Mouse (Mus musculus) heart, adult 18-20 months (tissue): ENCODE data around the gene Actl11. TPM values are rescaled to one million over a fixed set of nuclear protein-coding genes. Genes with fewer than 3 reads are reported as not detected.

ENCODE experiments used
- DNase-seq, 2 experiments: peaks; one replicate each; pipeline ENCODE4 v3.0.0; 2021 to 2022; ENCODE audit warnings: mixed read lengths in 1 of 2
- long read RNA-seq, 2 experiments: library from polyadenylated mRNA; stranded (forward); transcript quantifications; one replicate each; pipeline ENCODE4 v2.0.0; 2021
- total RNA-seq, 2 experiments: library from RNA; stranded (reverse); gene quantifications; 2 replicates each; pipeline ENCODE4 v1.2.3; 2021

Actl11 gene
- not detected for total RNA-seq
- long read RNA-seq, experiment 1 = 0 reads
- long read RNA-seq, experiment 2 = 0 reads

DNA sequence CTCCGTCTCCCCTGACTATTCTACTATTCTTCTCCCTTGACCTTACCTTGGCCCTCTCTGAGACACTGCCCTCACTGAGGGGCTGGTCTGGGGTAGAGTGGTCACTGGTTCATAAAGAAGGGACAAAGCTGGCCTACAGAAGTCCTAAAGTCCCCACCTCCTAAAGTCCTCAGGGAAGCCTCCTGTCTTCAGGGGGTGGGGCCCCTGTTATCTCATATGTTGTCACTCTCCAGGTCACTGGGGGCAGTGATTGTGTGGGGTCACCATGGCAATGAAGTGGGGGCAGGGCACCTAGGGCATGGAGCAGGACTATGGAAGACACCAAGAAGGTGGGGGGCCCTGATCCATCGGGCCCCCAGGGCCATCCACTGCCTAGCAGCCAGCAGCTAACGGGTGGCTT is at the start of gene Actl11:
TSS of gene Actl11 (plus strand) at position 301 of the 400 bp plus-strand sequence.
- no peak for DNase-seq

DNA sequence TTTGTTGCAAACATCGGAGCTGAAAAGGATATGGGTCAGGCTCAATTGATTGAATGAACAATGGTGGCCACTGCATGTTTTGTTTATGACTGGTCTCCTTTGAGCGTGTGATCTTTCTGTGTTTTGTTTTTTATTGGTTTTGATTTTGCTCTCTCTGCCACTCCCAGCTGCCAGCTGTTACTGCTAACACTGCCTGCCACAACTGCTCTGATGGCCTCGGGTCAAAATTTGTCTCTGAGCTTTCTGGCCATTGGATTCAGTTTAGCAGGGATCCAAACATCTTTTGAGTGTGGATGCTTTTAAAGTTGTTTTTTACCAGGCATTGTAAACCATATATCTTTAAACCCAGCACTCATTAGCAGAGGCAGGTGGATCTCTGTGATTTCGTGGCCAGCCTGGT is 47.9 kb upstream of the Actl11 start:
- no peak for DNase-seq

DNA sequence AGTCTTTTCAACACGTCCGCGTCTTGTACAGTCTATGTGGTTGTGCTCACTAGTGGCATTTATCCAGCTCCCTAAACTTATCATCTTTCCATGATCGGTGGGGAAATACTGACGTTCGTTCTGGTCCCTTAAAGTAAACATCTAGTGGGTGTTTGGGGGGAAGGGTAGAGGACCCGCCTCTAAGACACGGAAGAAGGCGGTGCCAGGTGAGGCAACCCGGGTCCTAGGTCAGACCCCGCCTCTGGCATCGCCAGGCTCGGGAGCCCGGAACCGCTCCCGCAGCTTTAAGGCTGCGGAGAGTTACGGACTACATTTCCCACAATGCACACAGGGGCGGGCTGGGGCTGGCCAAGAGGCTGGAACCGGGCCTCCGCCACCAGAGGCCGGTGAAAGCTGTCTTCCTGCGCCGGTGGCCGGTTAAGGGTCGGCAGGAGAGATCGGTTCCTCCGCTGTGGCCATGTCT is 40.4 kb upstream of the Actl11 start, which contains the start of gene Mon1a:
TSS of gene Mon1a (plus strand) at position 348 of the 463 bp plus-strand sequence.
- peak; percentile 91 to 96 for DNase-seq

DNA sequence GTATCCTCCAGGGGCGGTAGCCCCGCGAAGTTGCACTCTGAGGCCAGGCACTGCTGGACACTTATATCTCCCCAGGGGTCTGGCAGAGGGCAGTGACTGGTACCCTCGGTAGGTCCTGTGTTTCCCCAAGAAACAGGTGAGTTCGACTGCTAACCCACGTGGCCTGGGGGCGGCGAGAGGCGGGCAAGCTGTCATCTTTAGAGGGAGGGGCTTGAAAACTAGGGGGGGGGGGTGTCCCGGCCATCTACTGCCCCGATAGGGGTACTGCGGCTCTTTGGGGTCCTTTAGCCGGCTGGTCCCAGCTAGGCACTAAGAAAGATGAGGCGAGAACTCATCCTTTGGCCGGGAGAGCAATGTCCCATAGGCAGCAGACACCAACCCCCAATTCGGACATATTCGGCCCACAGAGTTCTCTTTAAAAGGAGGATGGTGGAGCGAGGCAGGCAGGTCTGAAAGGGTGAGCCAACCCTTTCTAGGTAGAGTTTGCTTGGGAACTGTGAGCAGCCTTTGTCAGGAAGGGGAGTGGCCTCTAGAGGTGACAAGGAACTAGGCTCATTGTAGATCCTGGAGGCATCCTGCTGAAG is 39.9 kb upstream of the Actl11 start:
- DNase-seq = peak in 1 of 2 experiments; percentile 20

DNA sequence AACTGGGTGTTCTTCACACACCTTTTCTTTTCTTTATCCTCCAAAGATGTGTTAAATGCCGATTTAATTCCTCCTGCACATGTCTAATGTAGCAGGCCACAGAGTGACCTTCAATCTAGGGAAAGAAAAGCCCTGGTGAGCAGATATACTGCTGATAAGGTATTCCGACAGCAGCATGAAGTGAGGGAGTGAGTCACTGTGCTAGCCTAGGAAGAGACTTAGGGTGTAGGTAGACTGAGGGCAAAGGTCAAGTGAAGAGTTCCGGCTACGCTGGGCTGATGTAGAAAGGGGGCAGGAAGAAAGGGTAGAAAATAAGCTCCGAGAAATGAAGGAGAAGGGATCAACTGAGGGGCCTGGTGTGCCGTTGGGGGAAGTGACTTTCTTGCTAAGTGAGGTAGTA is 38.0 kb upstream of the Actl11 start:
- DNase-seq = no peak

DNA sequence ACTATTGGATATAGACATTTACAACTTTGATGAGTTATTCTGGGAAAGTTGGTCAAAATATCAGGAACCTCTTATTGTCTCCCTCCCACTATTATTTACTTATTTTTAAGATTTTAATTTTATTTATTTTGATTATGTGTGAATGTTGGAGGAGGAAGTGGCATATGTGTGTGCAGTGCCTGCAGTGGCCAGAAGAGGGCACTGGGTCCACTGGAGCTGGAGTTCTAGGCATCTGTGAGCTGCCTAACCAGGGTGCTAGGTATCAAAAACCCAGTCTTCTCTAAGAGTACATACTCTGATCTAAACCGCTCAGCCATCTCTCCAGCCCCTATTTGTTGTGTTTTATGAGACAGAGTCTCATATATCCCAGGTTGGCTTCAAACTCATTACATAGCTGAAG is 37.2 kb upstream of the Actl11 start:
- DNase-seq = no peak

DNA sequence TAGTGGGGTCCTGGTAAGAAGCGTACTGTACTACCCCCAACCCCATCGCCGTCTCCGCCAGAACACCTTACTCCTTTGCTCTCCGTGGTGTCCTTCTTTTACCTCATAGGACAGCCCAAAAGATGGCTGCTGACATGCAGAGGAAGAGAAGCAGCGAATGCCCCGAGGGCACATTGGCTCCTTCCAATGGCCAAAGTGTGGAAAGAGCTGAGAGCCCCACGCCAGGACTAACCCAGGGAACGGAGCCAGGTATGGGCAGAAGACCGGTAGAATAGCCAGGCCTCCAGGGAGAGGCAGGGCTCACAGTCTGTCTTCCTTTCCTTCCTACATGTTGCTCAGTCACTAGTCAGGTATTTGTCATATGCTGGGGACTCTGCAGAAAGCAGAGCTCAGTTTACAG is 29.7 kb upstream of the Actl11 start:
- no peak for DNase-seq

DNA sequence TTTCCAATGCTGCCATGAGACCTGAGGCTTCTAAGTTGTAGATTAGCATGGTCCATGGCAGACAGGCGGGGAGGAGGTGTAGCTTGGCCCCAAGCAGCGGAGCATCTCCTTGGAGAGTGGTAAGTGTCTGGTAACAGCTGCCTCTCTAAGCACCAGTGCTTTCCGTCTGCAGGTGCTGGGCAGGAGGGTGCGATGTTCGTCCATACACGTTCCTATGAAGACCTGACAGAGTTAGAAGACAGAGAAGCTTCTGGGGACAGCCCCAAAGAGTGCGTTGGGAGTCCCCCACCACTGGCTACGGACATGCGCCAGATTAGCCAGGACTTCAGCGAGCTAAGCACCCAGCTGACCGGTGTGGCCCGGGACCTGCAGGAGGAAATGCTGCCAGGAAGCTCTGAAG is 28.4 kb upstream of the Actl11 start:
- DNase-seq = no peak

DNA sequence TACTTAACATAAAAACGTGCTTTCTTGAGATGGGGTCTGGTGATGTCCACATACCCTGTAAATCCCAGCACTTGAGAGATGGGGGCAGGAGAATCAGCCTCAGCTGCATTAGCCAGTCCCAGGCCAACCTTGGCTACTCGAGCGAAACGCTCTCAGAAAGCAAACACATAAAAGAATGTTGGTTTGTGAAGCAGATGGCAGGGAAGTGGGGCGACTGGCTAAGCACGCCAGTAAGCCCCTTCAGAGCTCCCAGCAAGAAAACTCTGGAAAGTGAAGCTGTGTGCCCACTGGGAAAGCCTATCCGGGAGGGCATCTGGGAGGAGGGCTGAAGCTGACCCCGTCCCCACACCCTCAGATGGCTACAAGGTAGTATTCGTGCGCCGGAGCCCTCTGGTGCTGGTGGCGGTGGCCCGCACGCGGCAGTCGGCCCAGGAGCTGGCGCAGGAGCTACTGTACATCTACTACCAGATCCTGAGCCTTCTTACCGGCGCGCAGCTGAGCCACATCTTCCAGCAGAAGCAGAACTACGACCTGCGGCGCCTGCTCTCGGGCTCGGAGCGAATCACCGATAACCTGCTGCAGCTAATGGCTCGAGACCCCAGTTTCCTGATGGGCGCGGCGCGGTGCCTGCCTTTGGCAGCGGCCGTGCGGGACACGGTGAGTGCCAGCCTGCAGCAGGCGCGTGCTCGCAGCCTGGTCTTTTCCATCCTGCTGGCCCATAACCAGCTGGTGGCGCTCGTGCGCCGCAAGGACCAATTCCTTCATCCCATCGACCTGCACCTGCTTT is 27.2 kb upstream of the Actl11 start:
- no peak for DNase-seq

DNA sequence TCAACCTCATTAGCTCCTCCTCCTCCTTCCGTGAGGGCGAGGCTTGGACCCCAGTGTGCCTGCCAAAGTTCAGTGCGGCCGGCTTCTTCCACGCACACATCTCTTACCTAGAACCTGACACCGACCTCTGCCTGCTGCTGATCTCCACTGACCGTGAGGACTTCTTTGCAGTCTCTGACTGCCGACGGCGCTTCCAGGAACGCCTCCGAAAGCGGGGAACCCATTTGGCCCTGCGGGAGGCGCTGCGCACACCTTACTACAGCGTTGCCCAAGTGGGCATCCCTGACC is 26.7 kb upstream of the Actl11 start:
- no peak for DNase-seq

DNA sequence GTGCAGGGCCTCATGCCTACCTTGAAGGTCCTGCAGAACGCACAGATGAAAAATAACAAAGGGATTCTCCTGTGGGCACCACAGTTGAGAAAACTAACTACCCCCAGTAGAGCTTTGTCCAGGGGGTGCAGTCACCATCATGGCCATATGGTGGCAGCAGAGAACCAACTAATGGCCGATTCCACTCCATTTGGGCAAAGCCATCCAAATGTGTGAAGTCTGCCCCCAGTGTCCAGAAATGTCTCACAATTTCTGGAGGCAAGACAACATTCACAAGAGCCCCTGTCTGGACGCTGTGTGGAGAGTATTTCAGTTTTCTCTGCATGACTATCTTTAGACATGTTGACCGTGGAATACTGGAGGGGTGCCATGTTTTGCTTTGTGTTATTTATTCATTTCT is 23.5 kb upstream of the Actl11 start:
- DNase-seq = peak; percentile 88 to 97

DNA sequence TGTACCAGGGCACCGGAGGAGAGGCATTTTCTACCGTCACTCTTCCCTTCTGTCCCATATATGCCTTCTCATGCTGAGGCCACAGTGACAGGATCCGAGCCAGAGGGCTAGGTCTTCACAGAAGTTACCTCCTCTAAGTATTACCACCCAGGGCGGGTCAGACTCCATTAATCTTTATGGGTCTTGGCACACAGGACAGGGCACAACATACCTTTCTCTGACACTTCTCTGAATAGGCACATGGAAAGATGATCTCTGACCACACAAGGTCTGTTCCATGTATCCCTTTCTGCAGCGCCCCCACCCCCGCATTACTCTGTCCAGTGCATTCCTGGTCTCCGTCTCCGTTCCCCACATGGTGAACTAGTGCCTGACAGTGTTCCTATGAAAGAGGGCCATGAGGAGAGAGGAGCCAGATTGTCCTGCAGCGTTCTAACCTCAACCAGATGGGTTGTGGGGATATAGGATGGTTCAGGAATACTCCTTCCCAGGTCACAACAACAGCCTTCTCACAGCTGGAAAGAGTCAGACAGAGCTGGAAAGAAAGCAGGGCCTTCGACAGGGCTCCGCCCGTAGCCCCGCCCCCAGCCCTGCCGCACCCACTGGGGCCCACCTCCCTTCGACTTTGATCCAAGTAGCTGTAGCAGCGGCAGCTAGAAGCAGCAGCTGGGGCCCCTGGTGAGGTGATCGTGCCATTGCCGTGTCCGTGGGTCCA is 21.9 kb upstream of the Actl11 start, which contains the start of gene Mst1r:
TSS of gene Mst1r (plus strand) at position 622 of the 715 bp plus-strand sequence.
- peak; percentile 87 to 90 for DNase-seq

DNA sequence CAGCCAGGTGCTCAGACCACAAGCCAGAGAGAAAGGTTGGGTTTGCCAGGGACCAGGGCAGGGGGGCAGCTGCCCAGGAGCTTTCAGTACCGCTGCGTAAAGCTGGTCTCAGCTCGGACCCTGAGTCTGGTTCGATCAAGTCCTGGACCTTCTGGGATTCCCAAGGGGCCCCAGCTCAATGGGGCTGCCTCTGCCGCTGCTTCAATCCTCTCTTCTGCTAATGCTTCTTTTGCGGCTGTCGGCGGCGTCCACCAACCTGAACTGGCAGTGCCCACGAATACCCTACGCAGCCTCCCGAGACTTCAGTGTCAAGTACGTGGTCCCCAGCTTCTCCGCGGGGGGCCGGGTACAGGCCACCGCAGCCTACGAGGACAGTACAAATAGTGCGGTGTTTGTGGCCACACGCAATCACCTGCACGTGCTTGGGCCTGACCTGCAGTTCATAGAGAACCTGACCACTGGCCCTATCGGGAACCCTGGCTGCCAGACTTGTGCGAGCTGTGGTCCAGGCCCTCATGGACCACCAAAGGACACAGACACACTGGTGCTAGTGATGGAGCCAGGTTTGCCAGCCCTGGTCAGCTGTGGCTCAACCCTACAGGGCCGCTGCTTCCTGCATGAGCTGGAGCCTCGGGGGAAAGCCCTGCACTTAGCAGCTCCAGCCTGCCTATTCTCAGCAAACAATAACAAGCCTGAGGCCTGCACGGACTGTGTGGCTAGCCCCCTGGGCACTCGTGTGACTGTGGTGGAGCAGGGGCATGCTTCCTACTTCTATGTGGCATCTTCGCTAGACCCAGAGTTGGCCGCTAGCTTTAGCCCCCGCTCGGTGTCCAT is 21.1 kb upstream of the Actl11 start:
- DNase-seq = no peak

DNA sequence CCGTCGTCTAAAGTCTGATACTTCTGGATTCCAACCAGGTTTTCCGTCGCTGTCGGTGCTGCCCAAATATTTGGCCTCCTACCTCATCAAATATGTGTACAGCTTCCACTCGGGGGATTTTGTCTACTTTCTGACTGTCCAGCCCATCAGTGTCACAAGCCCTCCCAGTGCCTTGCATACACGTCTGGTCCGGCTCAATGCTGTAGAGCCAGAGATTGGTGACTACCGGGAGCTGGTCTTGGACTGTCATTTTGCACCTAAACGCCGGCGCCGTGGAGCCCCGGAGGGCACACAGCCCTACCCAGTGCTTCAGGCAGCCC is 20.5 kb upstream of the Actl11 start:
- peak; percentile 28 to 52 for DNase-seq

DNA sequence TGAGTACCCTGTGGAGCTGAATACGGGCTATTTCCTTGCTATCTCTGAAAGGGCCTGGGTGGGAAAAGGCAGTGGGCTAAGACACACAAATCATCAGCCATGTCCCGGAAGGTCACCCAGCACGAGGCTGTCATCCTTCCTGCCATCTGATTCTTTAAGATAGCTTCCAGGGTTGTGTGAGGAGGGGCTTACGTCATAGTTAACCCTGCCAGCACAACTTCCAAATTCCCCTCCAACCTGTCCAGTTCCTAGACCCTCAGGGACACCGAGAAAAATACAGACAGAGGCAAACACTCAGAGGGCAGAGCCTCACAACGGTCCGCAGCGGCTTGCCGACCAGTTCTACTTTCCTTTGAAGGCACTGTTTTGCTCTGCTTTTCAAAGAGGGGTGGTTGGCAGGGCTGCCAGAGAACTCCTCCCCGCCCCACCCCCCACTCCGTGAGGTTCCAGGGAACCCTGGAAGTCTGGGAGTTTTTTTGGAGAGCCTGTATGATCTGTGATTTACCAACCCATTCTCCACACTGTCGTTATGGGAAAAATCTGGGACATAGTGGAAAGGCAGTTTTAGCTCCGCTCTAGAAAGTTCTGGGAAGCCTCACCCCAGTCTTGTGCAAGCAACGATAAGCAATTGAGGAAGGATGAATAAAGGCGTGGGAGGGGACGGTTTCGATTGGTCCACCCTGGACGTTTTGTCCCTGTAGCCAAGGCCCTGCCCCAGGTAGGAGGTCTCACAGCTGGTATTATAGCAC is 19.7 kb upstream of the Actl11 start:
- DNase-seq = peak; percentile 75 to 86

DNA sequence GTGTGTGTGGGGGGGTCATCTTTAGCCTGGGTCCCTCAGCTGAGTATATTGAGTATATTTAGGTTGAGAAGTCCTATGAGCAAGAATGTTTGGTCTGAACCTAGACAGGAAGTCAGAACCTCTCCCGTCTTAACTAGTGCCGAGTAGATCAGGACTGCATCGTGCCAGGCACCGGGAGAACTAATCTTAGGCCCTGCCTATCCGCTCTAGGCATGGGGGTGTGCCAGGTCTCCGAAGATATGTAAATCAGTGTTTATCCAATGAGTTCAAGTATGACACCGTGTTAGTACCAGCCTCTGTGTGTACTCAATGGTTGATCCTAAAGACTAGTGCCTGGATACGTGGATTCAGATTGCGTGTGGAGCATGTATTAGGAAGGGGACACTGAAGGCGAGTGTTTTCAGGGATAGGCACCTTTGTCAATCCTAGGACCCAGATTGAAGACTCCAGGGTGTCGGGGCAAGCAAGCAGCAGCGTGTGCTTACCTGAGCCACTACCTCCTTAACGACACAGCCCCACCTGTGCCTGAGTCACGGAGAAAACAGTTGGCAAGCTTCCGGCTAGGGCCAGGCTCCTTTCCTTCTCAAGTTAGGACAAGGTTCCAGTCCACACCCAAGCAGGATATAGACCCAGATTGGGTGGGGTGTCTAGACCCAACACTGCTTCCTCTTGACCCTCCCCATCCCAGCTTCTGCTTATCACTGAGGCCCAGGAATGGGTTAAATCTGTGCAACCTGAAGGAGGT is 18.1 kb upstream of the Actl11 start:
- peak in 1 of 2 experiments; percentile 19 for DNase-seq

DNA sequence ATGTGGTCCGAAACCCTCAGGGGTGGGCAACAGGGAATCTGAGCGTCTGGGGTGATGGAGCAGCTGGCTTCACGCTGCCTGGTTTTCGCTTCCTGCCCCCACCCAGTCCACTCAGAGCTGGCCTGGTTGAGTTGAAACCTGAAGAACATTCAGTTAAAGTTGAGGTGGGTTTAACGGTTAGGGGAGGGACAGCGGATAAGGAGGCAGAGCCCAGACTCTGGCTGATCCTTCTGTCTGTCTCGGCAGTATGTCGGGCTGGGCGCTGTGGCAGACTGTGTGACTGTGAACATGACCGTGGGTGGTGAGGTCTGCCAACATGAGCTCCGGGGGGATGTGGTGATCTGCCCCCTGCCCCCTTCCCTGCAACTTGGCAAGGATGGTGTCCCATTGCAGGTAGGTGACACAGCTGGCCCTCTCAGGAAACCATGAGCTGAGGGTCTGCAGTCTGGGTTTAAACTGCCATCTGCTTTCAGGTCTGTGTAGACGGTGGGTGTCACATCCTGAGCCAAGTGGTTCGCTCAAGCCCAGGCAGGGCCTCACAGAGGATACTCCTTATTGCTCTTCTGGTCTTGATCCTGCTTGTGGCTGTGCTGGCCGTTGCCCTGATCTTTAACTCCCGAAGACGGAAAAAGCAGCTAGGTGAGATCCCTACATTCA is 13.4 kb upstream of the Actl11 start:
- no peak for DNase-seq

DNA sequence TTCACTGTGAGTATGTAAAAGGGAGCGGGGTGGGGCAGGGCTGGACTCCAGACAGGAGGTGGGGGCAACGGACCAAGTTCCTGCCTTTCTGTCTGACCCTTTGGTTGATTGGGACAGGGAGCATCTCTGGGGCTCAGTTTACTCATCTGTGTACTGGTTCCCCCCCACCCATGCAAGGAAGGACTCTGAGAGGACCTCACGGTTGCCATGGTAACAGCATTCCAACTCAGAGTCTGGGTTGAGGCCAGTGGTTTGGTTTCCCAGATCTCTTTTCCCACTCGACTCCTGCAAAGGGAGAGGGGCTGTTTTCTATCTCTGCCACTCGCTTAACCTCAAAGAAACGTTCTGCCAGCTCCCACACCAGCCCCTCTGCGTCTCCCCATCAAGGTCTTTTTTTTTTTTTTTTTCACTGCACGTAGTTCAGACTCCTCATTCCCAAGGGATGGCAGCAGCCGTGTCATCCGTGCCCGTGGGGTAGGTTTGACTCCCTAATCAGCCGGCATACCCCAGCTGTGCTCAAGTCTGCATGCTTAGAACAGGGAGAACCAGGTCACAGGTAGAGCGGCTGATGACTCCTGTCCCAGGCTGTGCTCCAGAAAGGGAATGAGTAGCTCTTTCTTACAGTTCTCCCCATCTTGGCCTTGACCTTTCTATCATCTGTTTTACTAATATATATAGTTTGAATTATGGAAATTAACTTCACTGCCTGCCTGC is 10.2 kb upstream of the Actl11 start:
- no peak for DNase-seq

DNA sequence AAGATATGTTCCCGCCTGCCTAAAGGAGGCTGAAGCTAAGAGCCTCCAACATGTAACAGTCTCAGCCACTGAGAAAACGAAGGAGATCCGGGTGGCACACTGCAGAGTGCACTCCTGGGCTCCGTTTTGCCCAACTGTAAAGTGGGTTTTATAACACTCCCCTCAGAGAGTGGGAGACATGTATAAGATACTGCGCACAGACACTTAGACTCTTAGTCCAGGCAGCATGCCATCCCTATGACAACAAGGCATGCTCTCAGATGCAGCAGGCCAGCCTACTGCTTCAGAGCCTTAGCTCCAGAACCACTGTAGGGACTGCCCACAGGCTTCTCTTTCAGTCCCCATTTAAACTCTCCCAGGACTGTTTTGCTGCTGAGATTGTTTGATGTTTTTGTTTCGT is 9.4 kb upstream of the Actl11 start:
- no peak for DNase-seq

DNA sequence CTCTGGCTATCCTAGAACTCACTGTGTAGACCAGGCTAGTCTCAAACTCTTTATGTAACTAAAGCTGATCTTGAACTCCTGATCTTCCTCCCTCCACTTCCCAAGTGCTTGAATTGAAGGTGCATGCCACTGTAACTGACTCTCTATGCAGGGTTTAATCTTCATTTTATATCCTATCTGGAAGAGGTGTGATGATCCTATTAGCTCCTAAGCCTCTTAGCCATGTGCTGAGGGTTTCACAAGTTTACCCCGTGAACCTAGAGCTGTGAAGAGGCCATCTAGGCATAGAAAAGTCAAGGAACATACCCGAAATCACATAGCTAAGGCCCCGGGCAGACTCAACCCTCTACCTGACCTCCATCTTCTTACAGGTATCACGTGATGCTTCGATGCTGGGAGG is 8.8 kb upstream of the Actl11 start:
- DNase-seq = no peak
